Mouse (Mus musculus) activated CD4-positive, CD25-positive, alpha-beta regulatory T cell, adult 4 months (primary cell): ENCODE data around the gene Rnaseh2b. TPM values are rescaled to one million over a fixed set of nuclear protein-coding genes. Genes with fewer than 3 reads are reported as not detected.

Experiments
- ATAC-seq: one replicate; pipeline ENCODE4 v1.8.0; 2017
- polyA plus RNA-seq, 2 experiments: library from polyadenylated mRNA; unstranded; fragments of 100-300 nt; shearing (Covaris generic); gene quantifications; one replicate each; pipeline ENCODE4 v1.2.1; 2017

Gene Rnaseh2b
- polyA plus RNA-seq, 2 experiments from 2014 or later = 39.6 to 52.2 TPM

- ATAC-seq = no peak
Observed at GRCm38 (mm10) chr14:62363774-62364173, 71.4 kb downstream of the Rnaseh2b start.

- ATAC-seq = no peak
Observed at GRCm38 (mm10) chr14:62370819-62371218, 78.4 kb downstream of the Rnaseh2b start.

DNA sequence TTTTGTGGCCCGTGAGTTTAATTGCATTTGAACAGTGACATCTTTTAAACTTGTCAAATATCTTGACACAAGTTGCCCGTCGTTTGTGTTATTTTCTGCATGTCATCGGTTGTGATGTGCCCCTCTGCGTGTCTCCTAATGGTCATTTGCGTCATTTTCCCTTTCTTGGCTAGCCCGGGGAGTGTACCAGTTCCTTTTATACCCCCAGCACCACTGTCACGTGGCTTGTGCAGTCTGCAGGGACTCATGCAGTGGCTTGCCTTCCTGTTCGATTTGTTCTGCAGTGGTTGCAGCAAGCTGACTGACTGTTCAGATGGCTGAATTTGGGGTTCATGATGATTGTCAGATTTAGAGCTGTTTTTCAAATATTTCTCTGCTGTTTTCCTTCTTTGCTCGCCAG, 81.6 kb downstream of the Rnaseh2b start:
- no peak for ATAC-seq

GRCm38 (mm10) chr14:62375694-62376093, 83.3 kb downstream of the Rnaseh2b start:
- ATAC-seq = no peak

DNA sequence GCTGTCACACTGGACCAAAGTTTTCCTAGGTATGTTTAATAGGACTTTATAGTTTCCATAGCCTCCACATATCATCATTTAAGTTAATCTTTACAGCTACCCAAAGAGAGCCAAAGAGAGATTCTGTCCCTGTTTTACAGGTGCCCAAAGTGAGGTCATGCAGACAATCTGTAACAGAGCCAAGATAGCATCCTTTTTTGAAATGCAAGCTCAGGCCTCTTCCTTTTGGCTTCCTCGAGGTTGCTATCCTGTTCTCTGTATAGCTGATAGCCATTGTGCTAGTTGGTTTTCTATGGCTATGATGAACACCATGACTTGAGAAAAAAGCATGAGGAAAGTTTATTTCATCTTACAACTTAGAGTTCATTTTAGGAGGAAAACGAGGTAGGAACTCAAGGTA, 83.7 kb downstream of the Rnaseh2b start:
- no peak for ATAC-seq

DNA sequence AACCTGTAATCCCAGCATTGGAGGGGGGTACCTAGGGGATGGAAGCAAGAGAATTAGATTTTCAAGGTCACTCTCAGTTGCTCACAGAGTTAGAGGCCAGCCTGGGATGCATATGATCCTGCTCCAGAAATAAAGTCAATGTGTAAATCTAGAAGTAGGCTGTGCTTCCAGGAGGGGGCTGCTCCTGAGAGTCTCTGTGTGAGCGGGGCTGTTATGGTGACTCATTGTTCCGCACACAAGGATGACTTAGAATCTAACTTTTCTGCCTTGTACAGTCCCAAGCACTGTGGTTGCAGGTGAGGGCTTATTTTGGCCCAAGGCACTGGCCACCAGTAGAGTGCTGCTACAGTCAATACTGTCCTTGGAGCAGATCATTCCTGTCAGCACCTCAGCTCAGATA, 87.0 kb downstream of the Rnaseh2b start:
- no peak for ATAC-seq

DNA sequence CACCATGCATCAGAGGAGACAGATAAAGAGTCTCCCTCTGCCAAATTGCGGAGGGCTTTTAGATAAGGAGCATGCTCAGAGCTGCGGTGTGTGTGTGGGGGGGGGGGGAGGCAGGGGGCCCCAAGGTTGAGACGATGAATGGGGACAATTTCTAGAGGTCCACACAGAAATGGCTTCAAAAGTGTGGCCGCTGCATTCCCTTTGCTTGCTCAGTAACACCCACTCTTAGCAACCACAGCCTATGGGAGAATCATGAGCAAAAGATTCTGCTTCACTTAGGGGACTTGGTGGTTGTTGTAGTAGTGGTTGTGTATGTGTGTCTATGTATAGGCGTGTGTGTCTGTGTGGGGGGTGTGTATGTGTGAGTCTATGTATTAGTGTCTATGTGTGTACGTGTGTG, 88.2 kb downstream of the Rnaseh2b start:
- no peak for ATAC-seq

DNA sequence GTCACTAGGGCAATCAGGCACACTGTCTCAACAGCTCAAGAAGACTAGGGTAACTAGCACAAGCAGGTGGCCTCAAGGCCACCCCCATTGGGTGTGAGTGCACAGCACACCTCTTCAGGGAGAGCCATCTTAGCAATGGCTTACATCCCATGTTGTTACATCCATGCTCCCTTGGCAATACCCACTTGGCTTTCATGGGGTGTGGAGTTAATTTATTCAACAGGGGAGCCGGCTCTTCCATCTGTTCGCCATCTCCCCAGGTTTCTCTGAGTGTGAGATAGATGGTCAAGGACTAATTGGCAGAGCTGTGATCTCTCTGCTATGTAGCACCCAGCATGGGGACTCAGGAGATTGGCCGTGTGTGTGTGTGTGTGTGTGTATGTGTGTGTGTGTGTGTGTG, 90.7 kb downstream of the Rnaseh2b start:
- ATAC-seq = no peak

GRCm38 (mm10) chr14:62383786-62384299, 91.5 kb downstream of the Rnaseh2b start:
- no peak for ATAC-seq

DNA sequence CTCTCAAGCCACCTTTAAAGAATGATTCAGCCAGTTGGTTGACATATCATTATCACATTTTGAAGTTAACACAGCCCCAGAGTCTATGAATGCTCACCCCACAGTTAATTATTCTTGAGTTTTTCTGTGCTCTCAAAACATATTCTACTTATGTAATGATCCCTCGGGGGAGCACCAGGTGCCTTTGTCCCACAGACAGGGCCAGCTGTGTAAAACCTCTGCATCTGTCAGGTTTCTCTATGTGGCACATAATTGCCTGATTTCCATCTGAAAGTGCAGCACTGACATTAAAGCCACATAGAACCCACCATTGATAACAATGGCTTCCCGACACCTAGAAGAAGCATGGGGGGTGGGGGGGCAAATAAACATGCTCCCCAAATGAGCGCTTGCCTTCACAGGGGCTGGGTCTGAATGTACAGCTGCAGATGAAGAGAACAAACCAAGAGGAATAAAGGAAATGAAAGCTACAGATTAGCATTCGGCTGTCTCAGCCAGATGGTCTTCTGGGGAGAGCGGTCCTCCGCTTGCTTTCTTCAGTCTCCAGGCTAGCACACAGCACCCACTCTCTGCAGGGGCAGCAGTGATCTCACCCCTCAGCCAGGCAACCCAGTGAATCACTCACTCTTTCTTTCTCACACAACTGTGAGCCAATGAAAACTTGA, 96.8 kb downstream of the Rnaseh2b start:
- no peak for ATAC-seq

DNA sequence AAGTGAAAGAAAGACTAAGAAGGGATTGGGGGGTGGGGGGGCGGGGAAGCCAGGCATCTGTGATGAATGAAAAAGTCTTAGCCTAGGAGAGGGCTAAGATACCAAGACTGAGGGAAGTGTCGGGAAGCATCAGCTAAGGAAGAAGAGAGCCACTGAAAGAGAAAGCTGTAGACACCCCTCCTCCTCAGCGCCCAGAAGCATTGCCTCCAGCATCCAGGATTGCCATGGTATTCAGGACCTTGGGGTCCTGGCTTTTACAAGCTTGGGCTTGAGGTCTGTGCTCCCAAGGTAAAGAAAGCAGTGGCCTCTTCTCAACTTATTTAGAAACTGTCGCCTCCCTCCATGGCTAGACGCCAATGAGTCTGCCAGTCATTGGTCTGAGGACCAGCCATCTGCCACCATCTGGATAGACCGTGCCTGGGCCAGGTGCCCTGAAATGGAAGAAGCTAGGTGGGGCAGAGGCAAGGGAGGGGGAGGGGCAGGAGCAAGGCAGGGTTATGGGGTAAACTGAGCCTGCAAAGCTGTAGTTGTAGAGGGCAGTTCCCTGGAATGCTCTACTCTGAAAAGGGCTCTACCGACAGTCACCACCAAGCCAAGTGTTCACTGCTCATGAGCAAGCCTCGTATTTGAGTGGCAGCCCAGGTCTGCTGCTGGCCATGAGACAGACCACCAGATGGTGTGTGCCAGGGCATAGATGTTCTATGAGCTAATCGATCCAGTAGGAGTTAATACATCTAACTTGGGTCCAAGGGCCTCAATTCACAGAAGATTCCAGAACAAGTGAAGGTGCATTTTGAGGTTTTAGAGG, 97.5 kb downstream of the Rnaseh2b start:
- ATAC-seq = no peak

- ATAC-seq = no peak
Observed at GRCm38 (mm10) chr14:62392754-62393153, 100.4 kb downstream of the Rnaseh2b start.

GRCm38 (mm10) chr14:62395346-62395745, 103.0 kb downstream of the Rnaseh2b start:
- no peak for ATAC-seq

- ATAC-seq = no peak
Observed at GRCm38 (mm10) chr14:62416007-62416741, 123.8 kb downstream of the Rnaseh2b start.

GRCm38 (mm10) chr14:62416742-62417134, 124.3 kb downstream of the Rnaseh2b start:
- ATAC-seq = no peak

GRCm38 (mm10) chr14:62417501-62417900, 125.1 kb downstream of the Rnaseh2b start:
- ATAC-seq = no peak

DNA sequence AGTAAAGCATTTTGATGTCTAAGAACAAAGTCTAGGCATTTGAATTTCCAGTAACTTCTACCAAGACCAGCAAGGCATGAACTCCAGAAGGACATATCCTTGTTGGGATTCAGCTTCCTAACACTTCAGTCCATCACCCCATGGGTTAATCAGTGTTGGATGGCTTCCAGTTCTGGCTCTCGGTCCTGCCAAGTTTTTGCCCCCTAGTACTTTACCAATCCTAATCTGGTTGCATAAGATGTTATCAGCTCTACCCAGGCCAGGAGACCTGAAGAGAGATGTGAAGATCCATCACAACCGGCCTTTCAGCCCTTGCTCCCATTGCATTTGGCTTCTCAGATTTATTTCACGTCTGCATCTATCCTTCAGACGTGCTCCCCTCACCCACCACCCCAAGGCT, 129.9 kb downstream of the Rnaseh2b start:
- no peak for ATAC-seq

Other genes with a start within 250 kb of the Rnaseh2b start
- not detected for gene Dleu7, start 458 bp downstream of the Rnaseh2b start, polyA plus RNA-seq
- gene Gucy1b2, start 163.7 kb downstream of the Rnaseh2b start, polyA plus RNA-seq = not detected